ENCODE assay signal across 24 mouse cellular contexts in genomic region chr7:7374431-7374830, GRCm38 (mm10). TPM values are rescaled to one million over a fixed set of nuclear protein-coding genes. Genes with fewer than 3 reads are reported as not detected.
DNase-seq lines count a peak whose midpoint lies in the region; ATAC-seq lines count a peak whose summit lies in the region.
"Not testable (repeated sequence)": the region's sequence is repeated elsewhere in the genome, so short reads cannot be mapped to it uniquely, and the experiment has no call there.
"Had no signal": no experiment of that assay in that cellular context is flagged by ENCODE, and none has a peak within 500 bp of the region (broad histone marks: within the 10 kb centered on the region; RNA-seq: fewer than 3 reads in every experiment).

Gm45783 (minus strand) TSS chr7:7374573.

- H3K9me3 ChIP-seq in heart, embryonic 13.5 days; limb, embryonic 13.5 days: not testable (repeated sequence)

- DNase-seq in 416B (ENCODE audit: low read depth) (peak; percentile 73), WW6 (ENCODE audit: low read depth, low spot score) (peak; percentile 0)
- peak; percentile 19 for DNase-seq in adrenal gland, postnatal 14 days
- DNase-seq in forelimb bud, embryonic 11.5 days (ENCODE audit: low read depth, low spot score): peak; percentile 1
- peak; percentile 11 for DNase-seq in kidney, adult 9 months
- peak; percentile 29 for DNase-seq in lung, postnatal 36 days

- ATAC-seq in heart, embryonic 13.5 days (ENCODE audit: extremely low read depth, insufficient number of reproducible peaks, low FRiP score, low TSS enrichment); limb, embryonic 13.5 days (ENCODE audit: low FRiP score, low read depth): not testable (repeated sequence)

- H3K4me2 ChIP-seq in heart, embryonic 13.5 days: not testable (repeated sequence)
- 0 out of 2 replicates have a peak within 1 kb of the TSS, but pooled peaks have one; percentile 16 for H3K4me2 ChIP-seq in limb, embryonic 13.5 days (replicated peaks)

- H3K36me3 ChIP-seq in heart, embryonic 13.5 days; limb, embryonic 13.5 days: not testable (repeated sequence)

- not testable (repeated sequence) for H3K4me1 ChIP-seq in heart, embryonic 13.5 days; limb, embryonic 13.5 days

- not testable (repeated sequence) for H3K9ac ChIP-seq in heart, embryonic 13.5 days; limb, embryonic 13.5 days

- peak within 1 kb of the TSS; percentile 1; the same call in 1 of the 2 replicates for H3K4me3 ChIP-seq in heart, embryonic 13.5 days
- H3K4me3 ChIP-seq in limb, embryonic 13.5 days: peak within 1 kb of the TSS; percentile 18

- WGBS in heart, embryonic 13.5 days: 39% methylated on average over 12 of the region's 12 CpGs
- WGBS in limb, embryonic 13.5 days: 49% methylated on average over 12 of the region's 12 CpGs

- not testable (repeated sequence) for H3K27ac ChIP-seq in heart, embryonic 13.5 days (replicated peaks); limb, embryonic 13.5 days

- not testable (repeated sequence) for H3K27me3 ChIP-seq in heart, embryonic 13.5 days (replicated peaks); limb, embryonic 13.5 days

RNA-seq across cellular contexts. Expression of gene Gm45783, which starts in this region (rescaled TPM):
- total RNA-seq in adrenal gland, postnatal 14 days (2021): 1.3 TPM in 1 of 2 replicates, not detected in the other
- not detected in 2 replicates for polyA plus RNA-seq in heart, embryonic 13.5 days (2015; fragmentation: Nextera tagmentation; extraction: Ambion mirVana)
- polyA plus RNA-seq in limb, embryonic 13.5 days (2015; fragmentation: Nextera tagmentation; extraction: Ambion mirVana): 0.51 and 0.57 TPM in 2 replicates
- total RNA-seq: forebrain, postnatal 0 days; gastrocnemius, postnatal 36 days; left cerebral cortex, postnatal 25 days; megakaryocyte, adult 5-6 weeks; neutrophil, adult 5-6 weeks had no signal
- polyA plus RNA-seq: cortical plate, adult 2 months; embryonic facial prominence, embryonic 11.5 days; forebrain, embryonic 11.5 days; forebrain, postnatal 0 days; heart, embryonic 10.5 days; hindbrain, embryonic 12.5 days; intestine, postnatal 0 days; liver, embryonic 15.5 days; lung, postnatal 0 days; midbrain, embryonic 12.5 days; small intestine, adult 2 months; stomach, embryonic 16.5 days had no signal

Comparison
In these comparisons a context has a peak if more than half of its experiments do, and no peak if none do; other contexts are left out.
1. DNase-seq: peak in every context shown above with its lines; median percentile 73 in 416B; 29 in lung, postnatal 36 days; 19 in adrenal gland, postnatal 14 days; 11 in kidney, adult 9 months; 1 in forelimb bud, embryonic 11.5 days; 0 in WW6.